Mouse (Mus musculus) intestine, embryonic 15.5 days (tissue): Measurements from ENCODE around the gene Npat. TPM values are rescaled to one million over a fixed set of nuclear protein-coding genes. Genes with fewer than 3 reads are reported as not detected.

ENCODE experiments used
- polyA plus RNA-seq: library from polyadenylated mRNA; unstranded; fragments of >200 nt; fragmentation: Nextera tagmentation; extraction: Ambion mirVana; gene quantifications from 2 replicates; pipeline ENCODE4 v1.2.1, GENCODE M21; 2015

Npat gene
- polyA plus RNA-seq, 1 experiment from 2014 or later = 15.0 TPM

Other genes starting within 250 kb of the Npat start
- 3.6 and 3.9 TPM in 2 replicates for gene Exph5, start 235.4 kb upstream of the Npat start, polyA plus RNA-seq
- 28.2 and 33.1 TPM in 2 replicates for gene Kdelc2, start 153.0 kb upstream of the Npat start, polyA plus RNA-seq
- 0.71 and 0.87 TPM in 2 replicates for gene 4930550C14Rik, start 134.7 kb upstream of the Npat start, polyA plus RNA-seq
- gene Atm, start 307 bp upstream of the Npat start, polyA plus RNA-seq = 11.9 and 12.0 TPM in 2 replicates
- 139 and 153 TPM in 2 replicates for gene Acat1, start 73.3 kb downstream of the Npat start, polyA plus RNA-seq
- 32.2 and 32.3 TPM in 2 replicates for gene Cul5, start 133.0 kb downstream of the Npat start, polyA plus RNA-seq
- gene Rab39, start 169.2 kb downstream of the Npat start, polyA plus RNA-seq = 0.32 and 0.78 TPM in 2 replicates
- gene Slc35f2, start 234.5 kb downstream of the Npat start, polyA plus RNA-seq = 21.0 and 22.1 TPM in 2 replicates